8 mouse cellular contexts compared by ENCODE assay signal in the genomic region with DNA sequence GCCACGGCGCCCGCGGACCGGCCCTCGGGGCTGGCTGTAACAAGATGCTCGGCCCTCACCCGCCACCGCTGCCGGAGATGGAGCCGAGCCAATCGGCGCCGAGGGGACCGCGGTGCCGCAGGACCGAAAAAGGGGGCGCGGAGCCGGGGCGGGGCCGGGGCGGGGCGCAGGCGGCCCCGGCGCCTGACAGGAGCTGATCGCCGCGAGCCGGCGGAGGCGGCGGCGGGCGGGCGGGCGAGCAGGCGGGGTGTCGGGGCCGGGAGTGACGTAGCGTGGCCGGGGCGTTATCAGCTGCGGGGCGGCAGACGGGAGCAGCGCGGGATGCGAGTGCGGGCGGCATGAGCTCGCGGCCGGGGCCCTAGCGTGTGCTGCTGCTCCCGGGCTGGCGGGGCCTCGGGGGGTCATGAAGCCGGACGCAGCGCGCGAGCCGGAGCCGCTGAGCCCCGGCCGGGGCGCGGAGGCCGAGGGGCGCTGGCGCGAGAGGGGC. TPM values are rescaled to one million over a fixed set of nuclear protein-coding genes. Genes with fewer than 3 reads are reported as not detected.
DNase-seq lines count a peak whose midpoint lies in the region; ATAC-seq lines count a peak whose summit lies in the region.

A gene (plus strand): TSS at position 304 of the 487 bp plus-strand sequence.

- H3K4me1 ChIP-seq in hindbrain, embryonic 16.5 days (ENCODE audit: control insufficient read depth, insufficient read depth, low read depth, low read length): peaks cover 5% of the 10 kb centered on the region

- intact Hi-C loops in left cerebral cortex, postnatal 14 days (cut with DNase I): loop anchor here (2.0 to 10.0 kb wide), 3 partner anchors 115 to 397 kb away; no protein-coding TSS in a partner anchor

- H3K27me3 ChIP-seq in hindbrain, embryonic 16.5 days (replicated peaks; ENCODE audit: control insufficient read depth, insufficient read depth, low read length): no peaks in the 10 kb centered on the region

- peak; percentile 76 to 82 for DNase-seq in adrenal gland, adult 18-20 months (ENCODE audit: low spot score in 2 of 2)
- DNase-seq in cerebellum, postnatal 36 days: peak; percentile 75 to 82
- peak; percentile 14 to 57 for DNase-seq in gastrocnemius, adult 8-10 months (ENCODE audit: low spot score in 2 of 2)
- DNase-seq in left cerebral cortex, postnatal 14 days (ENCODE audit: low spot score in 2 of 2): peak; percentile 15 to 62
- DNase-seq in right cerebral cortex, postnatal 36 days (ENCODE audit: low spot score in 2 of 2): peak; percentile 17 to 44

- H3K36me3 ChIP-seq in hindbrain, embryonic 16.5 days (ENCODE audit: control insufficient read depth, insufficient read depth, low read length): peaks cover 4% of the 10 kb centered on the region; the same call in 1 of the 2 replicates

- peak within 1 kb of the TSS; percentile 95 for H3K9ac ChIP-seq in hindbrain, embryonic 16.5 days (ENCODE audit: low read depth, low read length)

- ATAC-seq in hindbrain, embryonic 16.5 days: peak; percentile 93
- peak; percentile 76 for ATAC-seq in megakaryocyte progenitor cell, adult 5-6 weeks (replicated peaks; ENCODE audit: poor library complexity)
- ATAC-seq in inflammation-experienced regulatory T-cells, adult 6 months: no peak

- H3K4me3 ChIP-seq in hindbrain, embryonic 16.5 days (ENCODE audit: low read length): peak within 1 kb of the TSS; percentile 70

- H3K9me3 ChIP-seq in hindbrain, embryonic 16.5 days (ENCODE audit: control insufficient read depth, low read length): no peaks in the 10 kb centered on the region

- peak within 1 kb of the TSS; percentile 80 for H3K4me2 ChIP-seq in hindbrain, embryonic 16.5 days (ENCODE audit: low read length)

- H3K27ac ChIP-seq in hindbrain, embryonic 16.5 days (ENCODE audit: low read depth, low read length): peak within 1 kb of the TSS; percentile 92

- WGBS in hindbrain, embryonic 16.5 days: 1% methylated on average over 52 of the region's 76 CpGs

RNA-seq across cellular contexts. Expression of the gene that starts here (rescaled TPM):
- total RNA-seq in adrenal gland, adult 18-20 months (2021): 10 to 100 TPM; 14.0 to 14.9 TPM
- total RNA-seq in gastrocnemius, adult 8-10 months (2022): 1 to 10 TPM; 1.7 to 2.8 (median 2.3) TPM
- 15.8 and 21.2 TPM in 2 replicates for polyA plus RNA-seq in hindbrain, embryonic 16.5 days (2015; fragmentation: Nextera tagmentation; extraction: Ambion mirVana)
- total RNA-seq in left cerebral cortex, postnatal 14 days (2021): 10 to 100 TPM; 13.1 to 13.4 TPM
- 0.05 and 0.20 TPM in 2 replicates for total RNA-seq in megakaryocyte progenitor cell, adult 5-6 weeks (2015)
- total RNA-seq in megakaryocyte progenitor cell, adult 5-6 weeks (2017): 0.21 and 0.30 TPM in 2 replicates
- not detected for polyA plus RNA-seq in inflammation-experienced regulatory T-cells, adult 6 months (2017; shearing (Covaris generic))

Comparison
In these comparisons a context has a peak if more than half of its experiments do, and no peak if none do; other contexts are left out.
1. RNA of the gene that starts here (polyA plus RNA-seq): 15.8 to 21.2 TPM in hindbrain, embryonic 16.5 days; not detected in inflammation-experienced regulatory T-cells, adult 6 months; every median in the first group is over 10 times any median in the second.
2. Peak in ATAC-seq in megakaryocyte progenitor cell, adult 5-6 weeks; RNA of the gene not detected or under 1 TPM.
3. Peak in every context shown above with its lines, with median percentiles within 50 percentile points of each other: DNase-seq.